Mouse (Mus musculus): ENCODE measurements at regions not wholly inside any gene's neighbourhood (a gene's known extent, or its start where the extent isn't known, plus 50 kb on each side); places are given as distances from the start of the nearest gene placed in this dataset.

GRCm38 (mm10) chr2:143419791-143420190, 126.2 kb upstream of the Pcsk2 start:
- no peak for TF ChIP-seq CTCF (IDR thresholded peaks at IDR 0.05; ENCODE audit: insufficient read depth, low read depth, low read length)
- no peak for TF ChIP-seq POLR2A (IDR thresholded peaks at IDR 0.05; ENCODE audit: insufficient read depth, low read depth, low read length)
